Mouse (Mus musculus) spleen, postnatal 4 days (tissue): ENCODE measurements at regions not wholly inside any gene's neighbourhood (a gene's known extent, or its start where the extent isn't known, plus 50 kb on each side); places are given as distances from the start of the nearest gene placed in this dataset.

Experiments used
- DNase-seq, 2 experiments: peaks; one replicate each; pipeline ENCODE4 v3.0.0; 2022; ENCODE audit warnings: low spot score in 2 of 2

- DNase-seq = no peak
These were observed 156.6 kb upstream of the Tex13c2 start for GRCm38 (mm10) chrX:42332906-42333305.

- no peak for DNase-seq
These were observed 155.9 kb upstream of the Tex13c2 start for GRCm38 (mm10) chrX:42333631-42334030.

GRCm38 (mm10) chrX:42334794-42335193, 154.7 kb upstream of the Tex13c2 start:
- DNase-seq = no peak

GRCm38 (mm10) chrX:42336772-42337171, 152.7 kb upstream of the Tex13c2 start:
- no peak for DNase-seq

- no peak for DNase-seq
These were observed 147.1 kb upstream of the Tex13c2 start for GRCm38 (mm10) chrX:42342362-42342761.

DNA sequence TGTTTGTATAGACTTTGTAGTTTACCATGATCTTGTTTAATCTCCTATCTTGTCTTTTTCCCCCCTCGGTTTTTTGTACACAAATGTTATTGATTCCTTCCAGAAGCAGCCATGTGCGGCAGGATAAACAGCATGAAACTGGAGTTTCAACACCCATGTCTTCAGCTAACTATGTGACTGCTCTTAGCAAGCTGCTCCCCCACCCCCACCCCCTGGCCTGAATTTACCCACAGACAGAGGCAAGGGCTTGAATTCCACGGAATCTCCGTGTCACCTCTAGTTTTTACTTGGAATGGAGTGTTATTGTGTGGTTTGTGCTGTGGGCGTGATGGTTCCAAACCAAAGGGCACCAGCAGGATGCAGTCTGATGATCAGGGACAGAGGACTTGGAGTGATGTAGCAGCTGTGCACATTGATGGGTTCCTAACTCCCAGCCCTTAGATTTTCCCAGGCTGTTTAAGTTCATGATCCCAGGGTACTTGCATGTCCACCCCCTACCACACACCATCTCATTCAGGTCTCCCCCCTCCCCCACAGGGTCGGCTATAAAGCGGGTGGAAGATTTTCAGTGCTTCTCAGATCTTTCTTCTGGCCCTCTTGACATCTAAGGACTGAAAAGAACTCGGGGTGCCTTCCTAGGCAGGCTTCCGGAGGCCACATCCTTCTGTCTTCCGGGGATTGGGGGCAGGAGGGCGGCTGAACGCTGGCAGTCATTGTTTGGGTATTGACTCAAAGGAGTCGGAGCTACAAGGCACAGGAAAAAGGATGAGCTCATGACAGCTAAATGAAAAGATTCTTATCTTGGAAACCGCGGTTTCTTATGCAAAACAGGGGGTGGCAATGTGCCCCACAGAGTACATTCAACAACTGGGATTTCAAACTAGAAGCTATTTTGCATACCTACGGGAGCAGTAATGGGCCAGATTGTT, 146.3 kb upstream of the Tex13c2 start:
- DNase-seq = no peak

GRCm38 (mm10) chrX:42352610-42353254, 136.8 kb upstream of the Tex13c2 start:
- DNase-seq = no peak

- DNase-seq = no peak
These were observed 129.9 kb upstream of the Tex13c2 start for GRCm38 (mm10) chrX:42359381-42360172.

GRCm38 (mm10) chrX:42360173-42360931, 129.1 kb upstream of the Tex13c2 start:
- peak in 1 of 2 experiments; percentile 11 for DNase-seq

GRCm38 (mm10) chrX:42360973-42361372, 128.5 kb upstream of the Tex13c2 start:
- no peak for DNase-seq

DNA sequence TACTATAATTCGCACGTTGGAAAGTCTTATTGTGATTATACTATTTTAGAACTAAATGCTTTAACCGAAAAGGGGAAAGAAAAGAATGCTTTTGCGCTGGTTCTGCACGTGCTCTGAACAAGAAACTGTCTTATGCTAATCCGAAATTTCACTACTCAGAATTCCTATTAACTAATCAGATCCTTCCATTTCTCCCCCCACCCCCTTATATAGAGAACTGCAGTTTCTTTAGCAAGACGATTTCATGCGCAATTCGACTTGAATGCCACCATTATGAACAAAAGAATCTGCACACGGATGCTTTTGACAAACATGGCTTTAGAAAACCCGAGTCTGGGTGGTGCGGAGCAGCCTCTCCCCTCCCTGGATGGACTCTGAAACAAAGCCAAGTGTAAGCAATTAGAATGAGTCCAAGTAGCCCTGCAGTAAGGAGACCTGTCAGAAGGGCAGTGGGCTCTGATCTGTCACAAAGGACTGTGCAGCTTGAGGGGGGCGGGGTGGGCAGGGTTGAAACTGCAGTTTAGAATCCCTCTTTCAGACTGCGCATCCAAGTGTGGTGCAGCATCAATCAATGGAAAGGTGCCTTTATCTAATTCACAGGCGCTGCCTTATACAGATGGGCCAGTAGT, 128.0 kb upstream of the Tex13c2 start:
- DNase-seq = no peak

GRCm38 (mm10) chrX:42364137-42364536, 125.4 kb upstream of the Tex13c2 start:
- no peak for DNase-seq

DNA sequence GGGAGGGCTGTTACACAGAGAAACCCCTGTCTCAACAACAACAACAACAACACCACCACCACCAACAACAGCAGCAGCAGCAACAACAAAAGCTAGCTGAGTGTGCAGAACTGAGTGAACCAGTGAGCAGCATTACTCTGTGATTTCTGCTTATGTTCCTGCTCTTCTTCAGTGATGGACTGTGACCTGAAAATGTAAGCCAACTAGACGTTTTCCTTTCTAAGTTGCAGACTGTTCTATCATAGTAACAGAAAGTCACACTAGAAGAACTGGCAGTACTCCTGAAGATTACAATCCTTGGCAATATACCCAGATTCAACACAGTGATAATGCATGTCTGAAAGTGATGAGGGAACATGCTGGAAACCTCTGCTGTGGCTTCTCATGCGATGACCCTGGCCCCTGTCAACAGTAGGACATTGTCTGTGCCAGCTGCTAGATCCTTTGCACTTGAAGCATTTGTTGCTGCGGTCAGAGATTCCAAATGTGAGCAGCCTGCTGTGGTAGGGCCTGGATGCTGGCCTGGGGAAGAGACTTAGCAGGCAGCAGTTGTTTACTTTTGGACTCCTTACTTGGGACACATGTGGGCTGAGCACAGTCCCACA, 115.6 kb upstream of the Tex13c2 start:
- no peak for DNase-seq

DNA sequence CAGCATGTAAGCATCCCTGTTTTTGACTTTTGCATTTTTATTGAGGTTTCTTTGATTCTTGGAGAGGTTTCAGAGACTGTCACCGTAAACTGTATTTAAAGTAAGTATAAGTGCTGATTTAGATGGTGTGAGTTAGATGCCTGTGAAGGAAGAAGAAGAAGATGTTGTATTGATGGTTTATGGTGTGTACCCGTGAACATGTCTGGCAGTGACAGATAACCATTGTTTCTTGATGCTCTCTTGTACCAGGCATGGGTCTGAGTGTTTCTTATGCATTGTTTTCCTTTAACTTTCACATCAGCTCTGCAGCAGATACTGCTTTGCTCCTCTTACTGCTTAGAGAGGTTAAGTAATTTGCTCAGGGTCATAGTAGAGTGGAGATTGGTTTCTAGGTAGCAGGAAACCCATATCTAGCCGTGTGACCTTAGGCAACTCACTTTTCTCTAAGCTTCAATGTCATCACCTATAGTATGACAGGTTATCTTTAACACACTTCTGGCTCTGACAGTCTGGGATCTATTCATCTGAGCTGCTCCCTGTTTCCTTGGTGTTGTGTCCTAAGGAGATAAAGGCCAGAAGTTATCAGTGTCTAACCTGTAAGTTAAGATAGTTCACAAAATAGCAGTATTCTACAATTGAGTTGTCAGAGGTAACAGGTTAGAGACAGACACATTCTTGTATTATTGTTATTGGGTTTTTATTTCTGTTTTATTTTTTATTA, 95.5 kb upstream of the Tex13c2 start:
- DNase-seq = no peak

DNA sequence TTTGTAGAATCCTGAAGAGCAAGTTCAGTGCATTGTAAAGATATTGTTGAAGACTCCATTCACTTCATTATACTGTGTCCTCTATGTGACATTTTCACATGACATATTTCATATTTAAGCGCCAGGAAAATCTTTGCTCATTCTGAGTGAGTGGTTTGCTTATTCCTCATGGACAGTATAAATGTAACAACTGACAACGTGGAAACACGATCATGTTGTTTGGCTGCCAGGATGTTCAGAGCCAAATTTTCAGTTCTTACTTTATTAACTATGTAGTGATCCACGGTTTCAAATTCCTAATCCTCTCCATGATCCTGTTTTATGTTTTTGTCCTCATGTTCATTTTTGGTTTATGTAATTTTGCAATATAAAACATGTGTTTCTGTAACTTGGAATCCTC, 93.0 kb upstream of the Tex13c2 start:
- no peak for DNase-seq

DNA sequence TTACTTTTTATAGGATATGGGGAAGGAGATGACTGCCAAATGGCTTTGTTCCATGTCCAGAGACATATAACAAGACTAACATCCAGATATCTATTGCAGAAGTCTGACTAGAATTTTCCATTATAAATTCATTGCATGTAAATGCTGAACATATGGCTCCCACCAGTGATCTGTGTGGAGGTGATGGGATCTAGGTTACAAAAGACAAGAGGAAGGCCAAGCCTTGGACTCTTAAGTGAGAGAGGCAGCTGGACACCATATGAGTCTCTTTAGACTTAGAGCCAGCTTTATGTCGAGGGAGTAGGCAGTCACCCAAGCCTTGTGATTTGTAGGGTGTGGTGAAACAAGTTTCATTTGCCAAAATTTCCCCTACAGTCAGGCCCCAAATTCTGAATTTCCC, 90.7 kb upstream of the Tex13c2 start:
- DNase-seq = no peak

DNA sequence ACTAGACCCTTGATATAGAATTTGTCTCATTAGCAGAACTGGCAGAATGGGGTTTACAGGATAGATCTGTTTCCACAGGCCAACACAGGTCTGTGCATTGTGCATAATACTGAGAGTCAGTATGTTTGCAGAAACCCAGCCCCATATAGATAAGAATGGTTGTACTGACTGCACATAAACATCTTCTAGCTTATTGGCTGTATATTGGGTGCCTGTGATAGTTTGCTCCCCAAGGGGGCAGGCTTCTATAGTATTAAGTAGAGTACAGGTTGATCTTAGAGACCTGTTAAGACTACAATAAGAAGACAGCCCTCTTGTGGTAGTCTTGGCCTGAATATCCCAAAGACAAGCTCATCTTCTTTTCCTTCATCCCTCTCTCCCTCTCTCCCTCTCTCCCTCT, 90.1 kb upstream of the Tex13c2 start:
- DNase-seq = no peak

- no peak for DNase-seq
These were observed 88.4 kb upstream of the Tex13c2 start for GRCm38 (mm10) chrX:42401091-42401490.

DNA sequence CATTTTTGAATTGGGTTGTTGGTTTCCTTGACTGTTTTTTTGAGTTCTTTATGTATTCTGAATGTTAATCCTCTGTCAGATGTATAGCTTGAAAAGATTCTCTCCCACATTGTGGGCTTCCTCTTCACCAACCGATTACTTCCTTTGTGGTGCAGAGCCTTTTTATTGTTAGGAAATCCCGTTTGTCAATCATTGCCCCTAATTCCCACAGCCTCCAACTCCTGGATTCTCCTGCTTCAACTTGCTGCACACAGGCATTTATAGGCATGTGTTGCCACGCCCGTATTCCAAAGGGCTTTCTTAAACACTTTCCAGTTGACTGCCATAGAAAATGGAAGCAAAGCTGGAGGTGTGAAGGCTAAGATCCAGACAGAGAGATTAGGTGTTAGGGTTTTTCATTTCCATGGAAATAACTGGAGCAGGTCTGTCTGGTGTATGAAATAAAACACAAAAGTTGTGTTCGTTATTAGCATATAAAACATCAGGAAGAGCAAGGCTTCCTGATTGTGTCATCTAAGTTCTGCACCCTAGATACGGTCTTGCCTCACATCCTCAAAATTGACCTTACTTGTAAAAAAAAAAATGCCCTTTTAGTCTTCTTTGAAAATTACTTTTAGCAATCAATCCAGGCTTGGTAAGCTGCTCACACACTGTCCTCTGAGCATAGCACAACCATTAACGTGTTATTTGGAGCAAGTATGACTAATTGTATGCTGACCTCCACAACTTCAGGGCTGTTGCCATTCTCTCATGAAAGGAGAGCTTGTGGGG, 87.7 kb upstream of the Tex13c2 start:
- DNase-seq = no peak

DNA sequence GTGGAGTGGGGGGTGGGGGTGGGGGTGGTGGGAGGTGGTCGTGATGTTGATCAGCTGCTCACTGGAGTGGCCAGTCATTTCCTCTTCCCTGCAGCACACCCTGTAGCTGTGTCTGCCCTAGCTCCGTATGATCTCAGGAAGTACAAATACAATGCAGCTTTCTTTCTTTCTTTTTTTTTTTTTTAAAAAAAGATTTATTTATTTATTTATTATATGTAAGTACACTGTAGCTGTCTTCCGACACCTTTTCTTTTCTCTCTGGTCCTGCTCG, 87.2 kb upstream of the Tex13c2 start:
- DNase-seq = no peak
